In the genomic region with DNA sequence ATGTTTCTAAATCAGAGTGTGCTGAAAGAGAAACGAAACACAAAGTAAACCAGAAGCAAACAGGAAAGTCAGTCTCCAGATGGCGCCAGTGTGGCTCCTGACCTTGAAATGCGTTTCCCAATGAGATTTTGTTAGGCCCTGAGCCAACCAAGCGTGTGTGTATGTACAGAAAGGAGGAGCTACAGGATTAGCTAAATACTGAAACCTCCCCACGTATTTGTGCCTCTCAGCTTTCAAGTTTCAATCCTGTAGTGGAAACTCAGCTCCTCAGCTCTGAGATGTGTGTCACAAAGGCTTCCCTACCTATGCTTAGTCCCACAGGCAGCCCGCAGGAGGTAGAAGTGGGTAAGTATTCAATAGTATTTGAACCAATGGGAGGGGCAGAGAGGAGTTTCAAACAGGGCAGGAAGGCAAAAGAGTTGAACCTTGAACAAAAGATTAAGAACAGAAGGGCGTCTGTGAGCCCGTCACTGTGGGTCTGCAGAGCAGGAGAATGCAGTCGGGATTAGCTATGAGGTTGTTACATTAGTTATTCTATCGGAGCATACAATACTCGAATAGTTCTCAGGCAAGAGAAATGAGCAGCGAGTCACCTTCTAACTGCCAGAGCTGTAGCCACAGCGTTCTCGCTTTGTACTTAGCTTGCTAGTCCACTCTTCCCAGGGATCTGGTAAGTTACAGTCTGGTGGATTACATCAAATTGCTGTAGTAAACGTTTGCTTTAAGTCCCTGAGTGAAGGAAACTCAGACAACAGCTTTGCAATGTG, we compare ENCODE assay signal across 8 mouse cellular contexts. TPM values are rescaled to one million over a fixed set of nuclear protein-coding genes. Genes with fewer than 3 reads are reported as not detected.
DNase-seq lines count a peak whose midpoint lies in the region; ATAC-seq and TF ChIP-seq lines count a peak whose summit lies in the region.

TSS of gene Clec2d (plus strand) at position 213 of the 767 bp plus-strand sequence.

- intact Hi-C loops in heart, postnatal 10 days (cut with DNase I): loop anchor here (1.0 to 10.0 kb wide), 5 partner anchors 58 to 338 kb away; partner anchors contain the start of gene BC035044

- under 1% methylated on average over 15 of the region's 15 CpGs for WGBS in forebrain, embryonic 14.5 days
- under 1% methylated on average over 15 of the region's 15 CpGs for WGBS in lung, adult 2 months
- WGBS in neural tube, embryonic 15.5 days: 6% methylated on average over 15 of the region's 15 CpGs

- H3K9ac ChIP-seq in forebrain, embryonic 14.5 days (ENCODE audit: low read length): peak within 1 kb of the TSS; percentile 13; the same call in 1 of the 2 replicates
- peak within 1 kb of the TSS; percentile 48 for H3K9ac ChIP-seq in neural tube, embryonic 15.5 days (replicated peaks)

- no peak for TF ChIP-seq CTCF in G1E (IDR thresholded peaks at IDR 0.05; ENCODE audit: low read depth, low read length)
- TF ChIP-seq CTCF in lung, adult 2 months (IDR thresholded peaks at IDR 0.05; ENCODE audit: insufficient read depth, low read length): peak; percentile 52

- DNase-seq in G1E (ENCODE audit: low spot score): no peak
- peak; percentile 4 for DNase-seq in cerebellum, adult 11 months
- DNase-seq in forebrain, embryonic 14.5 days (ENCODE audit: low spot score): peak; percentile 89
- DNase-seq in heart, postnatal 10 days: peak; percentile 89 to 91
- DNase-seq in kidney, postnatal 4 days: peak; percentile 82 to 88
- peak; percentile 71 for DNase-seq in lung, adult 2 months
- peak; percentile 79 for DNase-seq in testis, postnatal 10 days (ENCODE audit: low spot score)

- ATAC-seq in G1E (ENCODE audit: extremely low read depth, insufficient number of reproducible peaks, low FRiP score, poor library complexity, severe bottlenecking): peak; percentile 18; the same call in 1 of the 2 replicates
- peak; percentile 84 for ATAC-seq in forebrain, embryonic 14.5 days
- peak; percentile 83 for ATAC-seq in neural tube, embryonic 15.5 days (ENCODE audit: low FRiP score)

- H3K9me3 ChIP-seq in G1E (replicated peaks): peaks cover 3% of the 10 kb centered on the region; the same call in 1 of the 2 replicates
- no peaks in the 10 kb centered on the region for H3K9me3 ChIP-seq in forebrain, embryonic 14.5 days (replicated peaks; ENCODE audit: control insufficient read depth, low read length)
- H3K9me3 ChIP-seq in neural tube, embryonic 15.5 days (replicated peaks): no peaks in the 10 kb centered on the region

- TF ChIP-seq POLR2A in lung, adult 2 months (IDR thresholded peaks at IDR 0.05; ENCODE audit: borderline replicate concordance, extremely low read depth, low read depth, low read length): no peak; the same call in 1 of the 2 replicates

- H3K27me3 ChIP-seq in G1E (ENCODE audit: insufficient read depth, low read length): no peaks in the 10 kb centered on the region
- H3K27me3 ChIP-seq in forebrain, embryonic 14.5 days (replicated peaks; ENCODE audit: control insufficient read depth, insufficient read depth, low read length): no peaks in the 10 kb centered on the region
- H3K27me3 ChIP-seq in neural tube, embryonic 15.5 days (replicated peaks): no peaks in the 10 kb centered on the region

- H3K4me2 ChIP-seq in forebrain, embryonic 14.5 days (ENCODE audit: low read length): peak within 1 kb of the TSS; percentile 45
- peak within 1 kb of the TSS; percentile 52 for H3K4me2 ChIP-seq in neural tube, embryonic 15.5 days

- H3K36me3 ChIP-seq in G1E (replicated peaks): no peaks in the 10 kb centered on the region
- no peaks in the 10 kb centered on the region for H3K36me3 ChIP-seq in forebrain, embryonic 14.5 days (ENCODE audit: control insufficient read depth, insufficient read depth, low read length)
- no peaks in the 10 kb centered on the region for H3K36me3 ChIP-seq in neural tube, embryonic 15.5 days

- no peak within 1 kb of the TSS for H3K4me3 ChIP-seq in G1E (ENCODE audit: low read depth, low read length)
- peak within 1 kb of the TSS; percentile 21 for H3K4me3 ChIP-seq in forebrain, embryonic 14.5 days (ENCODE audit: low read depth, low read length)
- peak within 1 kb of the TSS; percentile 68 for H3K4me3 ChIP-seq in lung, adult 2 months (replicated peaks; ENCODE audit: extremely low read depth, low read depth, low read length)
- peak within 1 kb of the TSS; percentile 39 for H3K4me3 ChIP-seq in neural tube, embryonic 15.5 days (replicated peaks)

- peak within 1 kb of the TSS; percentile 46; the same call in 1 of the 2 replicates for H3K27ac ChIP-seq in forebrain, embryonic 14.5 days (ENCODE audit: low read depth, low read length)
- peak within 1 kb of the TSS; percentile 81 for H3K27ac ChIP-seq in neural tube, embryonic 15.5 days (replicated peaks)

- no peaks in the 10 kb centered on the region for H3K4me1 ChIP-seq in G1E (ENCODE audit: insufficient read depth, low read depth, low read length)
- no peaks in the 10 kb centered on the region for H3K4me1 ChIP-seq in forebrain, embryonic 14.5 days (ENCODE audit: control insufficient read depth, insufficient read depth, low read length)
- H3K4me1 ChIP-seq in lung, adult 2 months (ENCODE audit: control insufficient read depth, insufficient read depth, low read length): peaks cover under 1% of the 10 kb centered on the region
- peaks cover 4% of the 10 kb centered on the region for H3K4me1 ChIP-seq in neural tube, embryonic 15.5 days

RNA-seq across cellular contexts. Expression of gene Clec2d, which starts in this region (rescaled TPM):
- total RNA-seq in G1E (2014; fragmentation: Nextera tagmentation) (not detected in 2 replicates), G1E (2017) (0.12 TPM in 1 of 2 replicates, not detected in the other)
- polyA plus RNA-seq in G1E (2012): not detected in 2 replicates
- polyA plus RNA-seq in forebrain, embryonic 14.5 days (2014; fragmentation: Nextera tagmentation; extraction: Ambion mirVana): not detected in 2 replicates
- total RNA-seq in heart, postnatal 10 days (2021): 10 to 100 TPM; 28.8 to 38.7 TPM
- polyA plus RNA-seq in lung, adult 2 months (2012; rRNA removed): 103 and 250 TPM in 2 replicates
- 0.24 and 0.40 TPM in 2 replicates for polyA plus RNA-seq in neural tube, embryonic 15.5 days (2015; fragmentation: Nextera tagmentation; extraction: Ambion mirVana)

Comparison
In these comparisons a context has a peak if more than half of its experiments do, and no peak if none do; other contexts are left out.
1. RNA of gene Clec2d (total RNA-seq): 28.8 to 38.7 TPM in heart, postnatal 10 days; 0.12 TPM in G1E; every median in the first group is over 10 times any median in the second.
2. RNA of gene Clec2d (polyA plus RNA-seq): 103 to 250 TPM in lung, adult 2 months; 0.24 to 0.40 TPM in neural tube, embryonic 15.5 days, not detected in G1E and not detected in forebrain, embryonic 14.5 days; every median in the first group is over 10 times any median in the second.
3. Peak in ATAC-seq in G1E; RNA of the gene not detected or under 1 TPM.
4. Peak in DNase-seq, ATAC-seq, H3K4me3 ChIP-seq, H3K27ac ChIP-seq, H3K9ac ChIP-seq and H3K4me2 ChIP-seq in forebrain, embryonic 14.5 days; RNA of the gene not detected or under 1 TPM.
5. Peak in ATAC-seq, H3K4me3 ChIP-seq, H3K27ac ChIP-seq, H3K9ac ChIP-seq and H3K4me2 ChIP-seq in neural tube, embryonic 15.5 days; RNA of the gene not detected or under 1 TPM.
6. ATAC-seq: peak in every context shown above with its lines; median percentile 84 in forebrain, embryonic 14.5 days; 83 in neural tube, embryonic 15.5 days; 18 in G1E.